Mouse (Mus musculus): Measurements from ENCODE around the gene Ptgdr. TPM values are rescaled to one million over a fixed set of nuclear protein-coding genes. Genes with fewer than 3 reads are reported as not detected.
"Not testable (repeated sequence)": the region's sequence is repeated elsewhere in the genome, so short reads cannot be mapped to it uniquely, and the experiment has no call there.

The Ptgdr gene
- polyA plus RNA-seq, 1 experiment from 2014 or later = 0.09 TPM

- no peak overlapping the region for H3K9ac ChIP-seq
- 81% methylated on average over 6 of the region's 6 CpGs for WGBS
- H3K27ac ChIP-seq = no peak overlapping the region
- peaks cover 5% of the 10 kb centered on the region; the same call in 1 of the 2 replicates for H3K4me1 ChIP-seq
- no peaks in the 10 kb centered on the region for H3K36me3 ChIP-seq
- H3K4me2 ChIP-seq (replicated peaks) = no peak overlapping the region
- no peak for ATAC-seq (ENCODE audit: low FRiP score, low read depth)
- H3K9me3 ChIP-seq = no peaks in the 10 kb centered on the region
- no peaks in the 10 kb centered on the region for H3K27me3 ChIP-seq
- H3K4me3 ChIP-seq = no peak overlapping the region
Observed at GRCm38 (mm10) chr14:44846558-44847263, 12.5 kb downstream of the Ptgdr start.

DNA sequence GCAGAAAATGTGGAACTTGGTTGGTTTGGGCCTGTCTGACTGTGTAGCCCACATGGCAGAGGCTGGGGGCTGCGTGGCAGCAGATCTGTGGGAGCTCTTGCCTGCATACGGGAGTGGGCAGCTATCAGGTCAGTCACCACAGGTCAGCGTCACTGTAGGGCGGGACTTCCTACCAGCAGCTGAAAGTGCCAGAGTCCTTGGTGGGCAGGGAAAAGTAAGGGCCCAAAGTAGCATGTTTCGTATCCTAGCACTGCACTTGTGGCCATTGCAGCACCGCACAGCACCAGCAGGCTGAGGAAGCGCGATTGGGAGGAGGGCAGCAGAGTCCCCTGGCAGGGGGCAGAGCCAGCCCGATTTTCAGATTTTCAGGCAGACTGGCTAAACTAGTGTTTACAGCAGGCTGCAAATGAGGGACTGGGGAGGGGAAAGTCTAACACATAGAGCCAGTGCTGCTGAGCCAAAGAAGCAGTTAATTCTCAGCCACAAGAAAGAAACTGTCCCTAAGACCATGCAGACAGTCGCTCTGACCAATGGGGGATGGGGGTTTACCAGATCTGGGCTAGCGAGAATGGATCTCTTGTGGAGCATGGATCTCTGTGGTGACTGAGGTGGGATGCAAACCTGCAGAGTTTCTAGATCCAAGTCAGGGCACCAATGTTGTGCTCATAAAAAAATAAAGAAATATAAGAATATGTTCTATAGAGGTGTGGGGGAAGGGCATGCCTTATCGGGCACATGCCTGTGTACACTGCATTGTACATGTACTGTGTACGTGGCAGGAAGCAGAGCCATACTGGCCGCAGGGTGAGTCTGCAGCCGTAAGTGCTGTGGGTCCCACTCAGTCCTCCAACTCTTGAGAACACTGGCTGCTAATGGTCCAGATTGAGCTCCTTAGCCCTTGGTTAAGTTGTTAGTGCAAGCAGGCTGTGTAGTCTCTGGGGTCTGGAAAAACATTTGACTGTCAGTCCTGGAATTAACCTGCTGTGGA is 15.1 kb downstream of the Ptgdr start:
- WGBS = 38% methylated on average over 15 of the region's 15 CpGs
- peaks cover 5% of the 10 kb centered on the region; the same call in 1 of the 2 replicates for H3K4me1 ChIP-seq
- H3K9ac ChIP-seq = peak overlapping the region; percentile 26; the same call in 1 of the 2 replicates
- ATAC-seq (ENCODE audit: low FRiP score, low read depth) = no peak; the same call in 1 of the 2 replicates
- H3K36me3 ChIP-seq = no peaks in the 10 kb centered on the region
- H3K27ac ChIP-seq = no peak overlapping the region
- H3K9me3 ChIP-seq = no peaks in the 10 kb centered on the region
- H3K4me3 ChIP-seq = no peak overlapping the region
- peak overlapping the region; percentile 30 for H3K4me2 ChIP-seq (replicated peaks)
- H3K27me3 ChIP-seq = no peaks in the 10 kb centered on the region

GRCm38 (mm10) chr14:44838685-44839084 is 20.5 kb downstream of the Ptgdr start:
- WGBS = 74% methylated on average over 1 of the region's 1 CpGs
- H3K36me3 ChIP-seq = no peaks in the 10 kb centered on the region

DNA sequence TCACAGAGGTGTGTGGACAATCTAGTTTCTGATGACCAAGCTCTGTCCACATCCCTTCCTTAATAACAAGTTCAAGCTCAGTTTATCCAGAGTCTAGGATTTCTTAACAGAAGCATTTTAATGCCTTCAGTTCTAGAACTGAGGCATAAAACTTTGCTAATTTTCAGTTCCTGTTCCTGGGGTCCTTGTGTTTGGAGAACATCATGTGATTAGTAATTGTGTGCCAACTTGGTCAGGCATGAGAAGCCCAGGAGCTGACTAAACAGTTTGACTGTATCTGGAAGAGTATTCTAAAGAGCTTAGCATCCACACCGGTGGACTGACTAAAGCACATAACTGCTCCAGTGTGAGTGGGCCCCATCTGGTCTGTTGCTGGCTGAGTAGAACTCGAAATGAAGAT is 24.0 kb downstream of the Ptgdr start:
- Histone ChIP-seq H3K4me2 (replicated peaks) (no peak overlapping the region), H3K4me1 (no peaks in the 10 kb centered on the region), H3K27me3 (no peaks in the 10 kb centered on the region), H3K36me3 (no peaks in the 10 kb centered on the region), H3K9ac (no peak overlapping the region), H3K9me3 (no peaks in the 10 kb centered on the region), H3K27ac (no peak overlapping the region), H3K4me3 (no peak overlapping the region)
- ATAC-seq (ENCODE audit: low FRiP score, low read depth) = no peak
- 82% methylated on average over 2 of the region's 2 CpGs for WGBS

More at GRCm38 (mm10) chr14:44838685-44839084, 20.5 kb downstream of the Ptgdr start:
- Histone ChIP-seq H3K9me3 (no peaks in the 10 kb centered on the region), H3K27ac (no peak overlapping the region), H3K9ac (no peak overlapping the region), H3K4me1 (0 out of 2 replicates have a peak, but pooled peaks cover under 1% of the 10 kb centered on the region), H3K4me3 (no peak overlapping the region), H3K27me3 (no peaks in the 10 kb centered on the region), H3K4me2 (replicated peaks) (no peak overlapping the region)
- no peak for ATAC-seq (ENCODE audit: low FRiP score, low read depth)

GRCm38 (mm10) chr14:44834134-44834533 is 25.0 kb downstream of the Ptgdr start:
- not testable (repeated sequence) for H3K9ac ChIP-seq; H3K27ac ChIP-seq; H3K36me3 ChIP-seq; H3K27me3 ChIP-seq; H3K4me2 ChIP-seq (replicated peaks); H3K9me3 ChIP-seq; H3K4me1 ChIP-seq; H3K4me3 ChIP-seq; ATAC-seq (ENCODE audit: low FRiP score, low read depth)
- 23% methylated on average over 3 of the region's 3 CpGs for WGBS

GRCm38 (mm10) chr14:44833096-44833495 is 26.1 kb downstream of the Ptgdr start:
- H3K4me3 ChIP-seq; H3K27me3 ChIP-seq; H3K4me1 ChIP-seq; H3K36me3 ChIP-seq; H3K9me3 ChIP-seq; H3K4me2 ChIP-seq (replicated peaks); H3K27ac ChIP-seq; H3K9ac ChIP-seq; ATAC-seq (ENCODE audit: low FRiP score, low read depth): not testable (repeated sequence)
- 89% methylated on average over 4 of the region's 4 CpGs for whole genome bisulfite sequencing

GRCm38 (mm10) chr14:44827736-44828135 is 31.4 kb downstream of the Ptgdr start:
- Histone ChIP-seq H3K36me3 (no peaks in the 10 kb centered on the region), H3K4me1 (no peaks in the 10 kb centered on the region), H3K27me3 (no peaks in the 10 kb centered on the region), H3K9me3 (no peaks in the 10 kb centered on the region), H3K4me3 (no peak overlapping the region), H3K4me2 (replicated peaks) (no peak overlapping the region), H3K27ac (no peak overlapping the region), H3K9ac (no peak overlapping the region)
- no peak for ATAC-seq (ENCODE audit: low FRiP score, low read depth)
- 74% methylated on average over 4 of the region's 4 CpGs for WGBS

DNA sequence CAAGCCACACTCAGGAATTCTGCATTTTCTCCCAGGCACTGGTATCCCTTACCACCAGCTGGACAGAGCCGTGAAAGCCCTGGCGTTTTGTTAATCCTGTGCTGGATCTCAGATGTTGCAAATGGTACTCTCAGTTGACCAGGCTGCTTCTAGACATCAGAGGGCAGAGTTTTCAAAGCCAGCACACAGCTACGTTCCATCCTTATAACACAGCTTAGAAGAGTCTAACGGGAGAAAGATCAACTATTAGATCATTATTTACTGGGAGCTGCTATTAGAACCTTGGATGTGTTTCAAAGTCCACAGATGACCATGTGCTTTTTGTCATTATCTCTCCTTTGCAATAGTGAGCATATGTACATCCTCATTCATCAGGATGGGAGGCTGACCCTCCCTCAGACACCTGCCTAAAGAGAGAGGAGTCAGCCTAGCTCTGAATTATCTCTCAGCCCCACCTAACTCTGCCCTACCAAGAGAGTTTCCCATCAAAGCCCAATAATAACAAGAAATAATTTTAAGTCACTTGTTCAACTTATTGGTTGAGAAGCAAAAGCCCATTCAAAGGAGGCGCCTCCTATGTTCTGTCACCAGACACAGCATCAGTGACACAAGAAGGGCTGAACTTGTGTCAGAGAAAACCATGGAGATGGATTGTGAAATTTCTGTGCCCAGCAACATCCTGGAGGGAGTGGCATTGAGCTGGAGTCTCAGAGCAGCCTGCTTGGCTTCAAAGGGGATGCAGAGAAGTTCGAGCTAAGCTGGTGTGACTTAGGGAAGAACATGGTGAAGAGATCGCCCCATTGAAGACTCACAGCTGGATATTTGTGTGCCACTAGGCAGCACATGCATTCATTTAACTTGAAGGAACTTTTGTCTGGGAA is 37.8 kb downstream of the Ptgdr start:
- no peak overlapping the region for H3K4me2 ChIP-seq (replicated peaks)
- no peaks in the 10 kb centered on the region for H3K4me1 ChIP-seq
- no peak for ATAC-seq (ENCODE audit: low FRiP score, low read depth)
- H3K9me3 ChIP-seq = no peaks in the 10 kb centered on the region
- no peaks in the 10 kb centered on the region for H3K36me3 ChIP-seq
- no peak overlapping the region for H3K4me3 ChIP-seq
- WGBS = 73% methylated on average over 7 of the region's 7 CpGs
- no peaks in the 10 kb centered on the region for H3K27me3 ChIP-seq
- no peak overlapping the region for H3K27ac ChIP-seq
- H3K9ac ChIP-seq = no peak overlapping the region

GRCm38 (mm10) chr14:44813152-44813551 is 46.0 kb downstream of the Ptgdr start:
- not testable (repeated sequence) for H3K4me1 ChIP-seq; H3K4me3 ChIP-seq; H3K36me3 ChIP-seq; H3K27me3 ChIP-seq; H3K27ac ChIP-seq; H3K9ac ChIP-seq; H3K9me3 ChIP-seq; ATAC-seq (ENCODE audit: low FRiP score, low read depth); H3K4me2 ChIP-seq (replicated peaks)
